Mouse (Mus musculus) neural tube, embryonic 12.5 days (tissue): ENCODE measurements at regions not wholly inside any gene's neighbourhood (a gene's known extent, or its start where the extent isn't known, plus 50 kb on each side); places are given as distances from the start of the nearest gene placed in this dataset.

Source experiments
- ATAC-seq: fragments of 200-750 bp; cut with Nextera tagmentation; 2 replicates; pipeline ENCODE4 v1.8.0; 2017; ENCODE audit warnings: low read depth, mild to moderate bottlenecking, moderate TSS enrichment, moderate library complexity; ENCODE audit not compliant: low FRiP score
- H3K27ac ChIP-seq: fragments of 300-500 bp; sonication (generic); 2 replicates; pipeline ENCODE4 v1.5.1; 2016
- H3K27me3 ChIP-seq: fragments of 300-500 bp; sonication (generic); replicated peaks from 2 replicates; pipeline ENCODE4 v1.6.1; 2016; ENCODE audit warnings: mild to moderate bottlenecking
- H3K36me3 ChIP-seq: fragments of 300-500 bp; sonication (generic); 2 replicates; pipeline ENCODE4 v1.6.1; 2016; ENCODE audit warnings: mild to moderate bottlenecking
- H3K4me1 ChIP-seq: fragments of 300-500 bp; sonication (generic); 2 replicates; pipeline ENCODE4 v1.6.1; 2016
- H3K4me2 ChIP-seq: fragments of 300-500 bp; sonication (generic); replicated peaks from 2 replicates; pipeline ENCODE4 v1.6.1; 2016; ENCODE audit warnings: mild to moderate bottlenecking
- H3K4me3 ChIP-seq: fragments of 300-500 bp; sonication (generic); 2 replicates; pipeline ENCODE4 v1.5.1; 2016
- H3K9ac ChIP-seq: fragments of 300-500 bp; sonication (generic); 2 replicates; pipeline ENCODE4 v1.6.1; 2016; ENCODE audit warnings: mild to moderate bottlenecking
- H3K9me3 ChIP-seq: fragments of 300-500 bp; sonication (generic); 2 replicates; pipeline ENCODE4 v1.6.1; 2016; ENCODE audit warnings: mild to moderate bottlenecking
- WGBS: fragments of 180-500 bp; shearing (Covaris S2); methylation state at CpG from one replicate; pipeline ENCODE4 v1.1.7; 2016; 5-methylcytosine and 5-hydroxymethylcytosine counted together

DNA sequence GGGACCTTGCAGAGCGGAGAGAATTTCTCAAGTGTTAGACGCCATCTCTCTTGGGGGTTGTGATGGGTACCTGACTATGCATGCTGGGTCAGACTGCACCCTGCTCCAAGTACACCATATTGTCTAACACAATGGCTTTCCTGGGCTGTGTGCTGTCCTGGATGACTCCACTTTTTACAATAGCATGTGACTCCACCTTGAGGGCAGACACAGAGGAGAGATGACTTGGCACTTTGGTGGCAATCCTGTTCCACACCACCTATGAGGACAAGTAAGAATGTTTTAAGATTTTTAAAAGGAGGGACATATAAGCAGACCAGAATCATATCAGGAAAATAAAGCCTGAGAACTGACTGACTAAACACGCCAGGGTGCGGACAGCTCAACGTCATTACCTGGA, 254.5 kb upstream of the Rnaseh2b start:
- H3K9ac ChIP-seq, result no peak overlapping the region
- no peaks in the 10 kb centered on the region for H3K36me3 ChIP-seq
- H3K4me1 ChIP-seq, result no peaks in the 10 kb centered on the region
- H3K27me3 ChIP-seq, result no peaks in the 10 kb centered on the region
- H3K4me2 ChIP-seq, result no peak overlapping the region
- WGBS, result 90% methylated on average over 5 of the region's 5 CpGs
- H3K27ac ChIP-seq, result no peak overlapping the region
- ATAC-seq, result no peak
- H3K4me3 ChIP-seq, result no peak overlapping the region
- H3K9me3 ChIP-seq, result no peaks in the 10 kb centered on the region

DNA sequence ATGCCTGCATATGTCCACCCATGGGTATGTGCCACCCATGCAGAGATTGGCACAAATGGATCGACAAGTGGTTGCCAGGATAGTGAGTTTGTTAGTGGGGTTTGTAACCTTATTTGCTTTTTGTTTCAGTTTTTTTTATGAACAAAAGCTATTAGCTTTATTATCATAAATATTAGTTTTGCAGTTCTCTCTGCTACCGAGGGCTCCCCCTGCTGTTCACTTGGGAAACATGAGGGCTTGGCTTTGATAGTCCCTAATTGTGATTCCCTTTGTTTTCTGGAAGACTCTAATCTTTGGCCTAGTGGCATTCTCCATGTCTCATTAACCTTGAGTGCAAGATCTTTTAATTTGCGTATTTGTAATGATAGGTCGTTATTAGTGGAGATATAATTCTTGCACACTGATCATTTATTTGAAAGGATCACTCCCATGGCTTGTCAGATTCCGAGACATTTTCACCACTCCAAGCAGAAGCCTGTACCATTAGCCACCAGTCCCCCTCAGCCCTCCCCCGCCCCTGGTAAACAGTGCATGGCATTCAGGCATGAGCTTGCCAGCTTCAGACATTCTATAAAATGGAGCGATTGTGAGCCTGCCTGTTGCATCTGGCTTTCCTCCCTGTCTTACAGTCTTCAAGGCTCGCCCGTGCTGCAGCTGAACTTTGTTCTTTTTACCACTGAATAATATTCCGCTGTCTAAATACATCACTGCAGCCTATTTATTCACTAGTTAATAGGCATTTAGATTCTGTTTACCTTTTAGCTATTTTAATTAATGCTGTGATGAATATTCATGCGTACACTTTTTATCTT, 249.9 kb upstream of the Rnaseh2b start:
- Histone ChIP-seq H3K36me3 (no peaks in the 10 kb centered on the region), H3K27ac (no peak overlapping the region), H3K4me1 (no peaks in the 10 kb centered on the region), H3K9me3 (no peaks in the 10 kb centered on the region), H3K9ac (no peak overlapping the region), H3K4me2 (no peak overlapping the region), H3K27me3 (no peaks in the 10 kb centered on the region), H3K4me3 (no peak overlapping the region)
- WGBS, result 60% methylated on average over 11 of the region's 11 CpGs
- ATAC-seq, result peak; percentile 75

DNA sequence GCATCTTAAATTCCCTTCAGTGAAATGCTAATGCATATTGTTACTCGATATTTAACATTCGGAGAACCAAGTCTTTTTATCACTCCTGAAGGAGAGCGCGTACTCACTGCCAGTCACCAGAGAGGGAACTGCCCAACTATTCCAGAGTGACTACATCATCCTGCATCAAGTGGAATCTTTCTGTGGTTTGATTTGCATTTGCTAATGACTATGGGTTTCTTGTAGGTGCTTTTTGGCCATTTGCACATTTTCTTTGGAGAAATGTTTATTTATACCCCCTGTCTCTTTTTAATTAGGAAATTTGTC, 249.3 kb upstream of the Rnaseh2b start:
- no peaks in the 10 kb centered on the region for H3K27me3 ChIP-seq
- no peak for ATAC-seq
- H3K4me2 ChIP-seq, result no peak overlapping the region
- no peaks in the 10 kb centered on the region for H3K4me1 ChIP-seq
- 67% methylated on average over 4 of the region's 4 CpGs for WGBS
- no peak overlapping the region for H3K27ac ChIP-seq
- no peak overlapping the region for H3K4me3 ChIP-seq
- H3K9me3 ChIP-seq, result no peaks in the 10 kb centered on the region
- H3K9ac ChIP-seq, result no peak overlapping the region
- no peaks in the 10 kb centered on the region for H3K36me3 ChIP-seq

DNA sequence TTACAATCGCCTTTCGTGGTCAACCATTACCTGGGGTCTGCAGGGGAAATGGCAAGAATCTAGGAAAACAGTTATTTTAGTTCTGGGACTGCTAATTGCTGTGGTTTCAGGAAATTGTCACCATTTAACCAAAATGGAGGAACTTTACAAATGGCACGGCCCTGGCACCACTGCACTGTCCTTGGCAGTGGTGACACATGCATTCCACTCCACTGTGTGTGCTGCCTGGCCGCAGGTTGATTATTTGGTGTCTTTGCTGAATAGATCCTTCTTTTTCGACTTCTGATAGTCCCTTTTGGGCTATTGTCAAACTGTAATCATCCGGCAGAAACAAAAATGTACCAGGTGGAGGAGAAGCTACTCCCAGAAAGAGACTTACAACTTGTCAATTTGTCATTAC, 241.4 kb upstream of the Rnaseh2b start:
- Histone ChIP-seq H3K36me3 (no peaks in the 10 kb centered on the region), H3K9ac (no peak overlapping the region), H3K4me1 (no peaks in the 10 kb centered on the region), H3K9me3 (no peaks in the 10 kb centered on the region), H3K27me3 (no peaks in the 10 kb centered on the region), H3K4me2 (no peak overlapping the region), H3K27ac (no peak overlapping the region), H3K4me3 (no peak overlapping the region)
- no peak for ATAC-seq
- 92% methylated on average over 6 of the region's 6 CpGs for WGBS

DNA sequence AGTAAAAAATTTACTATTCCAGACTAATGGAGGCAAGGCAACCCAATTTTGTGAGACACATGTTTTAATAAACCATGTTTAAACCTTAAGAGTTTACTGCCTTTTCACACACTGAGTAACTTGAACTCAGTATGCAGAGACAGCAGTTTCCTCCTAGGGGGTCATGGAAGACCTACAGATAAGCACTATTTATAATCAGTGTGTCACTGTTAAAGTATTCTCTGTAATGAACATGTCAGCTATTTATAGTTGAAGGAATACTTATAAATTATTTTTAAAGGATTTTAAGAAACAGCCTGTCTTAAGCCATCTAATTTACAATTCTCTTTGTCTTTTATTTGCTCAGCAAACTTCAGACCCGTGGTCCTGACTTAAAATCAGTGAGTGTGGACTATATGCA, 240.5 kb upstream of the Rnaseh2b start:
- no peak overlapping the region for H3K9ac ChIP-seq
- H3K36me3 ChIP-seq, result no peaks in the 10 kb centered on the region
- no peaks in the 10 kb centered on the region for H3K4me1 ChIP-seq
- whole genome bisulfite sequencing, result 36% methylated on average over 1 of the region's 1 CpGs
- no peaks in the 10 kb centered on the region for H3K27me3 ChIP-seq
- H3K9me3 ChIP-seq, result no peaks in the 10 kb centered on the region
- ATAC-seq, result no peak
- H3K4me2 ChIP-seq, result no peak overlapping the region
- no peak overlapping the region for H3K27ac ChIP-seq
- no peak overlapping the region for H3K4me3 ChIP-seq

DNA sequence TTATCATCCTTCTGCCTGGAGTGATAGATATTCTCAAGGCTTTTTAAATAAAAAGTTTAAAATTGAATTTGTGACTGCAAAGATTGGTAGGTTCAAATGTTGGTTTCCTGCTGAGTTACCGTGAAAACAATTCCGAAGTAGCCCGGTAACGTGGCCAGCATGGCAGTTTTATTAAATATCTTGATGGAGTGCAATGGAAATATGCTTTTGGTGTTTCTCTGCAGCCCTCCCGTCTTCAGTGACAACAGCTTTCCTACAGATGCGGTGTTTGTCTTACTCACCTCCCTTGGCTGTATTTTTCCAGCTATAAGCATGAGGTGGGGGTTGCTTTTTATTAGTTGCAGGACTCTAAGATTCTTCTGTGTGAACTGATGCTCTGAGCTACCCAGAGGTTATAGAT, 239.4 kb upstream of the Rnaseh2b start:
- Histone ChIP-seq H3K4me2 (no peak overlapping the region), H3K9ac (no peak overlapping the region), H3K4me1 (no peaks in the 10 kb centered on the region), H3K27me3 (no peaks in the 10 kb centered on the region), H3K4me3 (no peak overlapping the region), H3K27ac (no peak overlapping the region), H3K36me3 (no peaks in the 10 kb centered on the region), H3K9me3 (no peaks in the 10 kb centered on the region)
- WGBS, result 73% methylated on average over 6 of the region's 6 CpGs
- no peak for ATAC-seq

DNA sequence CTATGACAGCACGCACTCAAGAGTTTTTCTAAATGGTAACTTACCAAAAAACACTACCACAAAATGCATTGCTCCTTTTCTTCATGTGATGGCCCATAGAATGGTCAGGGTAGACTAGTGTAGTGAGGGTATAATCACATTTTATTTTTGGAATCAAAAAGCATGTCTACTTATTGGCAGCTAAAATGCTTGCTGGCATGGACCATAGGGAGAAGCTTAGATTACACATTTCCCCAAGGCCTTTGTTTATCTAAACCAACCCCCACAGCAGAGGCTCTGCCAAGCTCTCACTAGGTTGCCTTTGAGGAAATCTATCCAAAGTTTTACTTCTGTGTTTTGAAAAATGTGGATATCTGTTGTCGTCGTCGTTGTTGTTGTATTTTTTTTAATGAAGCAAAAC, 235.3 kb upstream of the Rnaseh2b start:
- no peak for ATAC-seq
- Histone ChIP-seq H3K9ac (no peak overlapping the region), H3K4me3 (no peak overlapping the region), H3K4me2 (no peak overlapping the region), H3K4me1 (no peaks in the 10 kb centered on the region), H3K9me3 (no peaks in the 10 kb centered on the region), H3K36me3 (no peaks in the 10 kb centered on the region), H3K27ac (no peak overlapping the region), H3K27me3 (no peaks in the 10 kb centered on the region)
- WGBS, result 89% methylated on average over 4 of the region's 4 CpGs

DNA sequence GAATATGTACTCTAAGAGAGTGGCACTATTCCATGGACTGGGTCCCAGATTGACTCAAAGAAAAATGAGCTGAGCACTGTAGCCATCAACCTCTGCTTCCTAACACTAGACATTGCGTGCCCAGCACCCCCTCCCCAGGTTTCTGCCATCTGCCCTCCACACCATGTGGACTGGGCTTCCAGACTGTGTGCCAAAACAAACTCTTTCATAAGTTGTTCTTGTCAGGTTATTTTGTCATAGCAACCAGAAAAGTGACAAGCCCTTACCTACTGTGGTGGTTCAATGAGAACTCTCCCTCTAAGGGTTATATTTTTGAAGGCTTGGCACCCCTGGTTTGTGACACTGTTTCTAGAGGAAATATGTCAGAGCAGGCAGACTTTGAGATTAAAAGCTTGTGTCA, 234.3 kb upstream of the Rnaseh2b start:
- no peak overlapping the region for H3K9ac ChIP-seq
- H3K27ac ChIP-seq, result no peak overlapping the region
- 93% methylated on average over 1 of the region's 1 CpGs for WGBS
- ATAC-seq, result no peak
- no peaks in the 10 kb centered on the region for H3K27me3 ChIP-seq
- no peaks in the 10 kb centered on the region for H3K36me3 ChIP-seq
- no peak overlapping the region for H3K4me3 ChIP-seq
- no peaks in the 10 kb centered on the region for H3K9me3 ChIP-seq
- H3K4me1 ChIP-seq, result no peaks in the 10 kb centered on the region
- no peak overlapping the region for H3K4me2 ChIP-seq

DNA sequence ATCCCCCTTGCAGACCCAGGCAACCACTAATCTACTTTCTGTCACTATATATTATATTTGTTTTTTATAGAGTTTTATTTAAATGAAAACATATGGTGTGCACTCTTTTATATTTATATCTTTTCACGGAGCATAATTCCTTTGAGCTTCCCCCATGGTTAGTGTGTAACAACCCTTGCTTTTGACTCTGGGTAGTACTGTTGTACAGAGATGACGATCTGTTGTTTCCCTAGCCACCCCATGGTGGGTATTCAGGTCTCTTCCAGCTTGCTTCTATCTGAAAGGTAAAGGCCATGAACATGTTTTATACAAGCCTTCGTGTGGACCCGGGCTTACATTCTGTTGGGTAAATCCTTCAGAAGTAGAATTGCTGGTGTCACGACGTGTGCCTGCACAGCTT, 221.2 kb upstream of the Rnaseh2b start:
- no peak overlapping the region for H3K27ac ChIP-seq
- no peaks in the 10 kb centered on the region for H3K4me1 ChIP-seq
- no peaks in the 10 kb centered on the region for H3K36me3 ChIP-seq
- no peak for ATAC-seq
- no peaks in the 10 kb centered on the region for H3K9me3 ChIP-seq
- no peak overlapping the region for H3K9ac ChIP-seq
- no peak overlapping the region for H3K4me3 ChIP-seq
- no peak overlapping the region for H3K4me2 ChIP-seq
- WGBS, result 88% methylated on average over 6 of the region's 6 CpGs
- no peaks in the 10 kb centered on the region for H3K27me3 ChIP-seq

DNA sequence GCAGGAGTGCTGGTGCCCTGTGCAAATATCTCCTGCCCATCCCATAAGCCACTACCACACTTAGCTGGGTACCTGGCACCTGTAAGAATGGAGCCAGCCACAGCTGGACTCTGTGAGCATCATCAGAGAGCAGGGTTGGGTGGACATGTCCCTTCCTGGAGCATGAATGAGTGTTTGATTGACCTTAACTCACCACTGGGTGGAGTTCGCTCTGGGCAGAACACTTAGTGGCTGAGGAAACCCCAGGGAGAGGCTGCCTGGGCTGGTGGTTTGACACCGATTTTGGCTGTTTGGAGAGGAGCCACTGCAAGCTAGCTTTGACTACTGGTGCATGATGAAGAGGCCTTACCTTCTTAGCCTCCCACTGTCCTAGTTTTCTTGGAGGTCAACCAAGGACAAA, 208.3 kb upstream of the Rnaseh2b start:
- H3K4me3 ChIP-seq, result no peak overlapping the region
- no peaks in the 10 kb centered on the region for H3K36me3 ChIP-seq
- WGBS, result 83% methylated on average over 2 of the region's 2 CpGs
- no peak for ATAC-seq
- H3K9me3 ChIP-seq, result no peaks in the 10 kb centered on the region
- no peak overlapping the region for H3K4me2 ChIP-seq
- 0 out of 2 replicates have a peak, but pooled peaks cover 3% of the 10 kb centered on the region for H3K4me1 ChIP-seq
- H3K27ac ChIP-seq, result no peak overlapping the region
- no peak overlapping the region for H3K9ac ChIP-seq
- H3K27me3 ChIP-seq, result no peaks in the 10 kb centered on the region

DNA sequence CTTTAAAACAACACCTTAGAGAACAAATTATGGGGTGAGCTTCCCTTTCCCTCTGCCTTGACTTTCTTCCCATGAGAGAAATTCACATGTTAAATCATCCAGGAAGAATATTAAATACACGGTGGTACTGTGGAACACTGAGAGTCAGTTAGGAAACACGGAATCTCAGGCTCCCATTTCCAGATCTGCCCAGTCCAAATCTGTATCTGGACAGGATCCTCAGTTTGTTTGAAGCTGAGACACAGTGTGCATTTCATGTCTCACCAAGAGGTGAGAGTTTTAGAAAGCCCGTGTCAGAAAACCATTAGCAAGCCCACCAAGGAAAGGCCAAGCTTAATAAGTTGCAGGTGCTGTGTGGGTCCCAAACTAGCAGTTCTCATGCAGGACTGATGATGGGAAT, 204.2 kb upstream of the Rnaseh2b start:
- H3K9me3 ChIP-seq, result no peaks in the 10 kb centered on the region
- no peak for ATAC-seq
- no peaks in the 10 kb centered on the region for H3K36me3 ChIP-seq
- WGBS, result 82% methylated on average over 3 of the region's 3 CpGs
- H3K4me3 ChIP-seq, result no peak overlapping the region
- H3K4me1 ChIP-seq, result 0 out of 2 replicates have a peak, but pooled peaks cover 3% of the 10 kb centered on the region
- no peaks in the 10 kb centered on the region for H3K27me3 ChIP-seq
- no peak overlapping the region for H3K9ac ChIP-seq
- H3K27ac ChIP-seq, result no peak overlapping the region
- H3K4me2 ChIP-seq, result no peak overlapping the region

DNA sequence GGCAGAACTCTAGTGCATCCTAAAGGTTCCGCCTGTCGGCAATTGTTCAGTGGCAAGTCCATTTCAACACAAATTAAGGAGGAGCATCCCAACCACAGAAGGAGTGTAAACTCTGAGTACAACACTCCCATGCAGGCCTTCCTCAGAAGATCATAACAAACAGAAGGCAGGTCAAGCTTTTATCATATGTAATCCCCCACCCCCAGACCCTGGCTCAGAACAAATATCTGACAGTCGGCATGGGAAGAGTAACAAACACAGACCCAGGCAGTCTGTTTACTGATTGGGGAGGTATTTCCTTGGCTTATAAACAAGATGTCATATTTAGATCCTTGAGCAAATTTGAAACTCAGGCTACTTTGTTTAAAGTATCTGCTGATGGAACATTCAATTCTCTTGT, 174.9 kb upstream of the Rnaseh2b start:
- ATAC-seq, result no peak
- H3K9me3 ChIP-seq, result no peaks in the 10 kb centered on the region
- no peak overlapping the region for H3K4me2 ChIP-seq
- no peak overlapping the region for H3K27ac ChIP-seq
- H3K27me3 ChIP-seq, result no peaks in the 10 kb centered on the region
- no peak overlapping the region for H3K9ac ChIP-seq
- H3K4me3 ChIP-seq, result no peak overlapping the region
- H3K4me1 ChIP-seq, result no peaks in the 10 kb centered on the region
- 89% methylated on average over 3 of the region's 3 CpGs for WGBS
- no peaks in the 10 kb centered on the region for H3K36me3 ChIP-seq

DNA sequence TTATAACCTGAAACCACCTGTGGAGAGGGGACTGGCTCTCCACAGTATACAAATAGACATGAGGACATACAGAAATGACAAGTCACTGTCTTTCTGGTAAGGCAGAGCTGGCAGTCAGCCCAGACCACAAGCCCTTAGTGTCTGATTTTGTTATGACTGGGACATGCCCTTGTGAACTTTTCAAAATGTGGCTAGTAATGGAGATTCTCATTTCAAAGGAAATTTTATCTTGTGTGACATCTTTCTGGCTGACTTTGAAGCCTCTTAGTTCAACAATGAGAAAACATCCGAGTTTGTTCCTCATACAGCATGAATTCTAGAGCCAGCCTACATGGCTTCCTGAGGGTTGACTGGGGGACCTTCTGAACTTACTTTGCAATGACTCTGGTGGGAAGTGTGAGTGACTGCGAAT, 173.8 kb upstream of the Rnaseh2b start:
- Histone ChIP-seq H3K4me1 (no peaks in the 10 kb centered on the region), H3K4me2 (no peak overlapping the region), H3K9me3 (no peaks in the 10 kb centered on the region), H3K4me3 (no peak overlapping the region), H3K36me3 (no peaks in the 10 kb centered on the region), H3K9ac (no peak overlapping the region), H3K27me3 (no peaks in the 10 kb centered on the region), H3K27ac (no peak overlapping the region)
- no peak for ATAC-seq
- WGBS, result 65% methylated on average over 2 of the region's 2 CpGs
